Mouse (Mus musculus) hindbrain, embryonic 10.5 days (tissue): Measurements from ENCODE around the gene Gpr82. TPM values are rescaled to one million over a fixed set of nuclear protein-coding genes. Genes with fewer than 3 reads are reported as not detected.

ENCODE experiments used
- DNase-seq: peaks from one replicate; pipeline ENCODE4 v3.0.0-alpha.2; 2017; ENCODE audit warnings: low spot score
- H3K27ac ChIP-seq: fragments of 300-500 bp; sonication (generic); 2 replicates; pipeline ENCODE4 v1.5.1; 2016; ENCODE audit warnings: mild to moderate bottlenecking, moderate library complexity
- H3K27me3 ChIP-seq: fragments of 300-500 bp; sonication (generic); 2 replicates; pipeline ENCODE4 v1.6.1; 2016; ENCODE audit warnings: mild to moderate bottlenecking; ENCODE audit not compliant: poor library complexity, insufficient read depth, severe bottlenecking
- H3K36me3 ChIP-seq: fragments of 300-500 bp; sonication (generic); 2 replicates; pipeline ENCODE4 v1.6.1; 2016; ENCODE audit warnings: mild to moderate bottlenecking, moderate library complexity
- H3K4me1 ChIP-seq: fragments of 300-500 bp; sonication (generic); replicated peaks from 2 replicates; pipeline ENCODE4 v1.6.1; 2016; ENCODE audit warnings: mild to moderate bottlenecking
- H3K4me3 ChIP-seq: fragments of 300-500 bp; sonication (generic); 2 replicates; pipeline ENCODE4 v1.5.1; 2016; ENCODE audit warnings: mild to moderate bottlenecking, moderate library complexity
- H3K9me3 ChIP-seq: fragments of 300-500 bp; sonication (generic); 2 replicates; pipeline ENCODE4 v1.6.1; 2016; ENCODE audit warnings: mild to moderate bottlenecking, moderate library complexity
- WGBS: fragments of 180-500 bp; shearing (Covaris S2); methylation state at CpG from one replicate; pipeline ENCODE4 v1.1.7; 2016; 5-methylcytosine and 5-hydroxymethylcytosine counted together
- polyA plus RNA-seq: library from polyadenylated mRNA; unstranded; fragments of >200 nt; fragmentation: Nextera tagmentation; extraction: Ambion mirVana; gene quantifications from 2 replicates; pipeline ENCODE4 v1.2.1, GENCODE M21; 2016

Gene Gpr82
- polyA plus RNA-seq, 1 experiment from 2014 or later, result 0.52 TPM

DNA sequence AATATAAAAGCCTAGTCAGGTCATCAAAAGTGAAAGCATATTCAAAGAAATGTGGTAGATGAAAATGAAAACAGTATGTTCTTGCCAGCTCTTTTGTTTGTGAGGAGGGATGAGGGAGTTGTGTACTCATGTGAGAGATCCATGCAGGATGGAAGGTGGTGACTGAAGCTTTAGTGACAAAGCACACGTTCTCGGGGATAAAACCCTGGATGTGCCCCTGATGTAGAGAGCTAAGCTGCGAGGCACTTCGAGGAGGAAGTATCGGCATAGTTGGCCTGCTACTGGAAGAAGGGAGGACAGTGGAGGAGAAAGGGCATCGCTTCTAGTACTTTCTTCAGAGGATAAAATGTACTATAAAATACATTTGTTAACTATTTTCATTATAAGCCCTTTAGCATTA, 5.3 kb upstream of the Gpr82 start:
- no peaks in the 10 kb centered on the region for H3K36me3 ChIP-seq
- no peaks in the 10 kb centered on the region for H3K9me3 ChIP-seq
- DNase-seq, result no peak
- H3K27ac ChIP-seq, result no peak overlapping the region
- H3K4me1 ChIP-seq, result no peaks in the 10 kb centered on the region
- WGBS, result 89% methylated on average over 6 of the region's 6 CpGs
- no peaks in the 10 kb centered on the region for H3K27me3 ChIP-seq
- no peak overlapping the region for H3K4me3 ChIP-seq

DNA sequence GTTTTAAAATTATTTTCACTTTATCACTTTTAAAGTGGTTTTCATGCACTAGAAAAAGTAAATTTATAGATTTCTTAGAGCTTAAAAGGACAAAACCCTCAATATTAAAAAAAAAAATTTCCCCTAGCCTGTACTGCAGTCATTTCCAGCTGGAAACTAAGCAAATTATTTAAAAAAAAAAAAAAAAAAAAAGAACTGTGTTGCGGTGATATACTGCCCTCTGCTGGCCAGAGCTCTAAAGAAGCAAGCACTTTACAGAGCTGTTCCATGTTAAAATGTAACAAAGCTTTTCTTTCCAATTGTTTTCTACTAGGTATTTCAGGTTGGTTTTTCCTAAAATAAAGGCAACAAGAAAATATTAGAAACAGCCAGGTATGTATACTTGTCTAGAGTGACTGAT, 4.4 kb upstream of the Gpr82 start:
- WGBS, result 6% methylated on average over 1 of the region's 1 CpGs
- H3K4me3 ChIP-seq, result no peak overlapping the region
- H3K27me3 ChIP-seq, result no peaks in the 10 kb centered on the region
- H3K36me3 ChIP-seq, result no peaks in the 10 kb centered on the region
- no peaks in the 10 kb centered on the region for H3K9me3 ChIP-seq
- peak; percentile 7 for DNase-seq
- no peaks in the 10 kb centered on the region for H3K4me1 ChIP-seq
- no peak overlapping the region for H3K27ac ChIP-seq

DNA sequence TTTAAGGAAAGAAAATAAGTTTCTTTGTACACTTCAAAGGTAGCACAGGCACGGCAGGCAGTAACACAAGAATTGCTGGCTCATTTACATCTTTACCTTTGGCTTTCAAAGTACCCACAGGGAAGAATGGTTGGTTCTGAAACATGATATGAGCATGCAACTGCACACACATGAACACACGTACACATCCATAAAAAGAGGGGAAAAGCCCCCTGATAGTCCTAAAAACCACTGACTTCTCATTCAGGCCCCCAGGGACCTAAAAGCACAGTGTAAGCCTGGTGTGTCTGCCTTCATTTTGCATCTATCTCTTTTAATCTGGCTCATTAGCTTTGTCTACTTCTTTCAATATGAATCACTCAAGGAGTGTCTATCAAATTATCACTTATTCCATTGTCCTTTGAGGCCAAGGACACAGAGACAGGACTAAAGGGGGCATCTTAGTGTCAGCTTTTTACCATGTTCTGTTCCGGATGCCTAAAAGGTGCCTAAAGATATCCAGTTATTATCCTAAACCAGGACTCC, 2.5 kb upstream of the Gpr82 start:
- no peaks in the 10 kb centered on the region for H3K36me3 ChIP-seq
- H3K4me1 ChIP-seq, result no peaks in the 10 kb centered on the region
- H3K4me3 ChIP-seq, result no peak overlapping the region
- no peaks in the 10 kb centered on the region for H3K27me3 ChIP-seq
- no peaks in the 10 kb centered on the region for H3K9me3 ChIP-seq
- no peak for DNase-seq
- WGBS, result 82% methylated on average over 3 of the region's 3 CpGs
- H3K27ac ChIP-seq, result no peak overlapping the region

DNA sequence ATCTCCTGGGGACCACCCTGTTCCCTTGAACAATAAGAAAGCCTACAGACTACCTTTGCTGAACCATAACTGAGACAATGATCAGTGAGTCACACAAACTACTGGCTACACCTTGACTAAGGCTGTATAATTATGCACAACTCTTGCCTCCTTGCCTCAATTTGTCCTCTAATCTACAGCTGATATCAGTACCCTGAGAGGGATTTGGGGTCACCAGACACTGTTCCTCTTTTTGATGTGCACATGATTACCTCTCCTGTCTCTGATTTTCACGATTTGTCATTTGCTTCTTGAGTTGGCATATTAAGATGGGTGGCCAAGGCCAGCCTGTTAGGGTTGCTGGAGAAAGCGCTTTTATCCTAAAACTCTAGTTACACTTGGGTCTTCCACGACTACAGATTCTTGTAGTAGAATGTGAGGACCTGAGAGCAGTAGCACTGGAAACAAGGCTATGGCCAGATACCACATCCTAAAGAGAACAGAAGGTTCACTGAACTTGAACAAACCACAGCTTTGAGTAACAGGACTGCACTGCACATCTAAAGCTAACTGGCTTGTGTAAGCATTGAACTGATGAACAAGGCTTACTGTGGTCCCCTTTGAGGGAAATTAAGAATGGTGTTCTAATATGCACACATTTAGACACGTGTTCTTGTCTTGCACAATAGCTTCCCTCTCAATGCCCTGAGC, 1.8 kb upstream of the Gpr82 start:
- no peaks in the 10 kb centered on the region for H3K4me1 ChIP-seq
- no peaks in the 10 kb centered on the region for H3K9me3 ChIP-seq
- no peak overlapping the region for H3K27ac ChIP-seq
- no peaks in the 10 kb centered on the region for H3K36me3 ChIP-seq
- 78% methylated on average over 4 of the region's 4 CpGs for WGBS
- no peak overlapping the region for H3K4me3 ChIP-seq
- H3K27me3 ChIP-seq, result no peaks in the 10 kb centered on the region
- DNase-seq, result no peak

DNA sequence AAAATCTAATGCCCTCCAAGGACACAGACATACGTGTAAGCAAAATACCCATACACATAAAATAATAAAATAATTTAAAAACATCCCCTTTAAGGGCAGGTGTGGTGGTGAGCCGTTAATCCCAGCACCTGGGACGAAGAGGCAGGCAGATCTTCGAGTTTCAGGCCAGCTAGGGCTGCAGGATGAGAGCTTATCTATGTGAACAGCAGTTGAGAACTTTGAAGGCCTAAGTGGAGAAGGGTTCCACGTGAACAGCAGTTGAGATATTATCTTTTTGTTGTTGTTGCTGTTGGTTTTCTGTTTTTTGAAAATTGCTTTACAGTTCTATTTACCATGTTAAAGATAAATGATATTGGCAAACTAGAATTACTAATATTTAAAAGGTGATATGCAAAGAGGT, 7.7 kb downstream of the Gpr82 start:
- H3K27me3 ChIP-seq, result no peaks in the 10 kb centered on the region; the same call in 1 of the 2 replicates
- no peak for DNase-seq
- H3K4me3 ChIP-seq, result no peak overlapping the region
- H3K9me3 ChIP-seq, result no peaks in the 10 kb centered on the region
- WGBS, result 85% methylated on average over 5 of the region's 5 CpGs
- no peak overlapping the region for H3K27ac ChIP-seq
- H3K36me3 ChIP-seq, result no peaks in the 10 kb centered on the region
- H3K4me1 ChIP-seq, result no peaks in the 10 kb centered on the region

DNA sequence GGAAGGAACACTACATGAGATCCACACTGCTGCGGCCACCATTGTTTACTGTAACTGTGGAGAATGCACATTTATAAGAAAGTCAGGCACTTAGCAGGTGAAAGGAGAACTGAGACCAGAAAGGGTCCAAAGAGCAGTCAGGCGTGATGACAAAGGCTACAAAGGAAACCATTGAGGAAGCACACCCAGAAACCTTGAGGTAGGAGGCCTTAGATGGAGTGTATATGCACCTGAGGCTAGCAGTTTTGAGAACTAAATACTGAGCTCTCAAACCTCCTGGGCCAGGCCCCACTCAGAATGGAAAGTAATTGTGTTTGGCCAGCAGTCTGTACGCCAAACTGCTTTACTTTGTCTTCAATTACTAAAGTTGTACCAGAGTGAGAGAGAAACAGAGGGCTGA, 9.2 kb downstream of the Gpr82 start:
- no peaks in the 10 kb centered on the region for H3K36me3 ChIP-seq
- no peak overlapping the region for H3K27ac ChIP-seq
- H3K4me3 ChIP-seq, result no peak overlapping the region
- H3K27me3 ChIP-seq, result no peaks in the 10 kb centered on the region; the same call in 1 of the 2 replicates
- H3K9me3 ChIP-seq, result no peaks in the 10 kb centered on the region
- WGBS, result 72% methylated on average over 3 of the region's 3 CpGs
- no peak for DNase-seq
- H3K4me1 ChIP-seq, result no peaks in the 10 kb centered on the region

DNA sequence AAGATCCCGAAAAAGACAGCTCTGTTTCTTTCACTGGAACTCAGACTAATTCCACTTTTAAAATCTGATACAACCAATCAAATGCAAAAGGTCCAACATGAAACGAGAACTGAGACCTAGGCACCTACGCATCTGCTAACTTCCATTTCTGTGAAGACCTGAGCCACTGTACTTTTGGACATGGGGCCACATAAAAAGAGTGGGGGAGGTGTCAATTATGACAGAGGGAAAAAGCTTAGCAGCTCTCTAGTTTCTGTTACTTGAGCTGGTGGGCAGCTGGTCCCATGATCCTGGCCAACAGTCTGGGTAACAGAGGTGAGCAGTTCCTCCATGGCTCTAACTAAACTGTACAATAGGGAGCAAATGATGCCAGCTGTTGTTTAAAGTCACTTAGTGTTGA, 11.8 kb downstream of the Gpr82 start:
- DNase-seq, result no peak
- WGBS, result 79% methylated on average over 3 of the region's 3 CpGs
- H3K9me3 ChIP-seq, result no peaks in the 10 kb centered on the region
- no peaks in the 10 kb centered on the region for H3K36me3 ChIP-seq
- H3K27ac ChIP-seq, result no peak overlapping the region
- H3K4me3 ChIP-seq, result no peak overlapping the region
- H3K27me3 ChIP-seq, result no peaks in the 10 kb centered on the region; the same call in 1 of the 2 replicates
- H3K4me1 ChIP-seq, result no peaks in the 10 kb centered on the region

DNA sequence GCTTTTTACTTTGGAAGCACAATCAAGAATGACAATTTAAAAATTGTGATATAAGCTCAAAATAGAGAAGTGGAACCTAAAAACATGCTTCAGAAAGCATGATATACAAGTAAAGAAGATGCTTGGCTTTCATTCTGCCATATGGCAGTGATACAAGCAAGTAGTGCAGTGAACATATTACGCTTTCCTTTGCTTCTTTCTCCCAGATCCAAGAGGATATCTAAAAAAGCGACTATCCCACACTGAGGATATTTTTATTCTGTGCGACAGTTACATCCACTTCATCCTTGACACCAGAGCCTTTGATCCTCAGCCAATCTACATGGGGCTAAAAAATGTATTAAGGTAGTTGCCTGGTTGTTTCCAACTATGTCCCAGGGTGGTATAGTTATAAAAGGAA, 20.6 kb downstream of the Gpr82 start:
- DNase-seq, result no peak
- no peaks in the 10 kb centered on the region for H3K4me1 ChIP-seq
- H3K27me3 ChIP-seq, result no peaks in the 10 kb centered on the region
- H3K27ac ChIP-seq, result no peak overlapping the region
- no peaks in the 10 kb centered on the region for H3K9me3 ChIP-seq
- no peak overlapping the region for H3K4me3 ChIP-seq
- 90% methylated on average over 3 of the region's 3 CpGs for WGBS
- no peaks in the 10 kb centered on the region for H3K36me3 ChIP-seq

DNA sequence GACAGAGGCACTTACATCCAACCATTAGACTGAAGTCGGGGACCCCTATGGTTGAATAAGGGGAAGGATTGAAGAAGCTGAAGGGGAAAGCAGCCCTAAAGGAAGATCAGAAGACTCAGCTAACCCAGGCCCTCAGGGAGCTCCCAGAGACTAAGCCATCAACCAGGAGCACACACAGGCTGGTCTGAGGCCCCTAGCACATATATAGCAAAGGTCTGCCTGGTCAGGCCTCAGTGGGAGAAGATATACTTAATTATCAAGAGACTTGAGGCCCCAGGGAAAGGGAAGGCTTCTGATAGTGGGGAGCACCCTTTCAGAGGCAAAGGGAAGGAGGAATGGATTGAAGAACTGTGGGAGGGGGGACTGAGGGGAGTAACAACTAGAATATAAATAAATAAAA, 25.4 kb downstream of the Gpr82 start:
- H3K9me3 ChIP-seq, result no peaks in the 10 kb centered on the region
- 89% methylated on average over 1 of the region's 1 CpGs for WGBS
- no peaks in the 10 kb centered on the region for H3K36me3 ChIP-seq

DNA sequence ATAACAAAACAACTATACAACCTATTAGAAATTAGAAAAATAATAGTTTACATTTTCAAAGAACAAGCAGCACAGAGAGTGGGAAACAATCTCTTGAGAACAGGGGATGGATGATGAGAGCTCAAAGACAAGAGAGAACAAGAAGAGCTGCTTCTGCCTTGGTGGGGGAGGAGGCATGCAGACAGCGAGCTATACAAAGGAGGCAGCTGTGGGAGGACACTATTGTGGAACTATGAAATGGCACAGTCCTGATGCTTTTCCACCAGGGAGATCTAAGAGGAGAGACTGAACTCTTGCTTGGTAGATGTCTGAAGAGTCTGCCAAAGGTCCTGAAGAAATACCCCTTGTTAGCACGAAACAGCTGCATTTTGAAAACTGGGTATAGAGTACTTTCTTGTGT, 27.2 kb downstream of the Gpr82 start:
- 0 out of 2 replicates have a peak, but pooled peaks cover 3% of the 10 kb centered on the region for H3K4me1 ChIP-seq
- no peak overlapping the region for H3K27ac ChIP-seq
- H3K27me3 ChIP-seq, result no peaks in the 10 kb centered on the region
- DNase-seq, result no peak
- H3K4me3 ChIP-seq, result no peak overlapping the region
- H3K9me3 ChIP-seq, result no peaks in the 10 kb centered on the region
- no peaks in the 10 kb centered on the region for H3K36me3 ChIP-seq
- 53% methylated on average over 2 of the region's 2 CpGs for WGBS

More for the DNA sequence above, 25.4 kb downstream of the Gpr82 start:
- H3K27ac ChIP-seq, result no peak overlapping the region
- DNase-seq, result no peak
- H3K4me1 ChIP-seq, result 0 out of 2 replicates have a peak, but pooled peaks cover 3% of the 10 kb centered on the region
- no peaks in the 10 kb centered on the region for H3K27me3 ChIP-seq
- H3K4me3 ChIP-seq, result no peak overlapping the region

DNA sequence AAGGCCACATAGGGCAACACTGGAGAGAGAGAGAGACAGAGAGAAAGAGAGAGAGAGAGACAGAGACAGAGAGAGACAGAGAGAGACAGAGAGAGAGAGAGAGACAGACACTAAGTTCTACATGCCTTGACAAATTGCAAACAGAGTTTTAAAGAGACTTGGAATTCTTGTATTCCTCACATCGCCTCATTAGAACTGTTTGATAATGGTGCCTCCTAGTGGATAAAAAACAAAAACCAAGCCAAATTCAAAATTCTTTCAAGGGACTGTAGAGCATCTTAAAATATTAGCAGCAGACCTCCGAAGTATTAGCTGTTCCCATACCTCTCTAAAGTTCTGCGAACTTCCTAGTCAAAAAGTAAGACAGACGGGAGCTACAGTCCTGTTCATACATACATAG, 30.7 kb downstream of the Gpr82 start:
- 86% methylated on average over 4 of the region's 4 CpGs for WGBS
- H3K4me3 ChIP-seq, result no peak overlapping the region
- H3K36me3 ChIP-seq, result no peaks in the 10 kb centered on the region
- no peak overlapping the region for H3K27ac ChIP-seq
- no peaks in the 10 kb centered on the region for H3K27me3 ChIP-seq
- 0 out of 2 replicates have a peak, but pooled peaks cover 3% of the 10 kb centered on the region for H3K4me1 ChIP-seq
- no peak for DNase-seq
- H3K9me3 ChIP-seq, result no peaks in the 10 kb centered on the region

DNA sequence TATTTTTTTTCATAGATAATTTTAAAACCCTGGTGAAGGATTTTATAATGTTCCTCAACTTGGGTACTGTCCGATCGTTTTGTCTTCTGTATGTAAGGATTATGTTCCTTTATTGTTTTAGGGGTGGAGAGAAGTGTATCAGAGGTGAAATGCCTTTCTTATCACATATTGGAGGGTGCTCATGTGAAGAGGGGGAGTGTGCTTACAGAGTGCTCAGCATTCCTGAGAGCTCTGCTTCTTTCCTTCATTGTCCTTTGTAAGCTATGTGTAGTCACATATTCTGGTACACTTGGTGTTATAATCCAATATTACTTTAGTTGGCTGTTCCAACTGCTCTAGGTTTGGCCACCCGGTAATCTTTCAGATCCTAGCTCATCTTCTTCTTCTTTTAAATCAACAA, 39.5 kb downstream of the Gpr82 start:
- WGBS, result 88% methylated on average over 3 of the region's 3 CpGs
- Histone ChIP-seq H3K27me3 (no peaks in the 10 kb centered on the region), H3K27ac (no peak overlapping the region), H3K4me1 (no peaks in the 10 kb centered on the region), H3K36me3 (no peaks in the 10 kb centered on the region), H3K4me3 (no peak overlapping the region), H3K9me3 (no peaks in the 10 kb centered on the region)
- no peak for DNase-seq

DNA sequence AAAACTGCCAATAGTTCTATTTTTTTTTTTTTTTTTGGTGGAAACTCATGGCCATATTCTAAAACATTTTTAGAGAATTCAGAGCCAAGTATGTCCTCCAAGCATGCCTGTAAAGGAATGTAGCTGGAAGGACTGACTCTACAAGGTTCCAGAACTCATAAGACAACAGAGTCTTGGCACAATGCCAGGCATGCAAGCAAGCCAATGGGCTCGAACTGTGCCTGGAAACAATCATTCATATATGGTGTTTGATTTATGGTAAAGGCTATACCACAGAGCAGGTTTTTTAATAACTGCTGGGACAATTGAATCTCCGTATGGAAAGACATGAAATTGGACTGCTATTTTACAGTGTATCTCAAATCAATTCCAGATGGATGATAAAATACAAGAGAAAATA, 43.9 kb downstream of the Gpr82 start:
- no peak for DNase-seq
- H3K27ac ChIP-seq, result no peak overlapping the region
- 70% methylated on average over 2 of the region's 2 CpGs for WGBS

More for the DNA sequence above, 43.9 kb downstream of the Gpr82 start:
- no peaks in the 10 kb centered on the region for H3K9me3 ChIP-seq
- H3K4me1 ChIP-seq, result no peaks in the 10 kb centered on the region
- no peaks in the 10 kb centered on the region for H3K36me3 ChIP-seq
- H3K27me3 ChIP-seq, result no peaks in the 10 kb centered on the region
- H3K4me3 ChIP-seq, result no peak overlapping the region
